Mouse (Mus musculus) heart, adult 2 months (tissue): ENCODE measurements around the gene Naa35.

Source experiments
- CTCF ChIP-seq: fragments of 200-600 bp; IDR thresholded peaks from 2 replicates; pipeline ENCODE4 v1.8.1; 2022; ENCODE audit warnings: antibody characterized with exemption, mild to moderate bottlenecking, moderate library complexity
- EP300 ChIP-seq: fragments of 200-500 bp; IDR thresholded peaks from 2 replicates; pipeline ENCODE4 v1.6.1; 2011; ENCODE audit warnings: low read depth, low read length, control low read depth; ENCODE audit not compliant: insufficient read depth
- POLR2A ChIP-seq: fragments of 200-500 bp; IDR thresholded peaks from 2 replicates; pipeline ENCODE4 v1.6.1; 2011; ENCODE audit warnings: mild to moderate bottlenecking, low read depth, low read length, control low read depth; ENCODE audit not compliant: insufficient read depth

DNA sequence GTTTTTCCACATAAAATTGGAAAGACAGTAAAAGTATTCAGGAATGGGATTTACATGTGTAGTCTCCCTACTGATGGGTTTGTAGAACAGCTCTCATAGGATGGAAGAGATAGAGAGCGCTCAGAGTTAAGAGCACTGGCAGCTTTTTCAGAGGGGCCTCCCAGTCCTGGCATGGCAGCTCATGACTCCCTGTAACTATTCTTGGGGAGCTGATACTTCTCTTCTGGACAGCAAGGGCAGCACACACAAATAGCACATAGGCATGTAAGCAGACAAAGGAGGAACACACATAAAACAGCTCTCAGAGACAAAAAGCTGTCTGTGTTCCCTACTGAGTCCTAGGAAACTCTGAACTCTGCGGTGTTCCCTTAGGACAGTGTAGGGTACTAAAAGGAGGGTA is 25.4 kb downstream of the Naa35 start:
- TF ChIP-seq POLR2A: no peak
- no peak for TF ChIP-seq CTCF
- no peak for TF ChIP-seq EP300
